Mouse (Mus musculus): Measurements from ENCODE around the gene Klhl21. TPM values are rescaled to one million over a fixed set of nuclear protein-coding genes. Genes with fewer than 3 reads are reported as not detected.

Klhl21 gene
- total and polyA plus RNA-seq, 2 experiments from 2014 or later, result 4.1 to 13.2 TPM

GRCm38 (mm10) chr4:152006137-152006536, 2.5 kb upstream of the Klhl21 start:
- DNase-seq (ENCODE audit: low spot score), result no peak
- no peak for ATAC-seq (ENCODE audit: low FRiP score)
- 80% methylated on average over 6 of the region's 6 CpGs for WGBS
- H3K27me3 ChIP-seq (ENCODE audit: insufficient read depth, low read length), result peaks cover 21% of the 10 kb centered on the region
- H3K4me3 ChIP-seq (ENCODE audit: low read depth, low read length), result no peak overlapping the region
- peaks cover 11% of the 10 kb centered on the region; the same call in 1 of the 2 replicates for H3K4me1 ChIP-seq (ENCODE audit: insufficient read depth, low read length)
- no peaks in the 10 kb centered on the region for H3K36me3 ChIP-seq (ENCODE audit: insufficient read depth, low read length)
- no peak overlapping the region for H3K27ac ChIP-seq (ENCODE audit: low read depth, low read length)
- H3K9ac ChIP-seq (replicated peaks; ENCODE audit: low read length, poor library complexity, severe bottlenecking), result no peak overlapping the region
- TF ChIP-seq CTCF (IDR thresholded peaks at IDR 0.05), result peak; percentile 34; the same call in 1 of the 2 replicates
- no peaks in the 10 kb centered on the region for H3K9me3 ChIP-seq (ENCODE audit: low read length)
- no peak overlapping the region for H3K4me2 ChIP-seq (ENCODE audit: low read depth, low read length, poor library complexity, severe bottlenecking)

GRCm38 (mm10) chr4:152006812-152007211, 1.8 kb upstream of the Klhl21 start:
- Histone ChIP-seq H3K9me3 (ENCODE audit: low read length) (no peaks in the 10 kb centered on the region), H3K9ac (replicated peaks; ENCODE audit: low read length, poor library complexity, severe bottlenecking) (no peak overlapping the region), H3K4me3 (ENCODE audit: low read depth, low read length) (no peak overlapping the region), H3K27me3 (ENCODE audit: insufficient read depth, low read length) (peaks cover 21% of the 10 kb centered on the region), H3K4me2 (ENCODE audit: low read depth, low read length, poor library complexity, severe bottlenecking) (no peak overlapping the region), H3K4me1 (ENCODE audit: insufficient read depth, low read length) (peaks cover 11% of the 10 kb centered on the region; the same call in 1 of the 2 replicates), H3K36me3 (ENCODE audit: insufficient read depth, low read length) (no peaks in the 10 kb centered on the region), H3K27ac (ENCODE audit: low read depth, low read length) (no peak overlapping the region)
- DNase-seq (ENCODE audit: low spot score) (no peak), ATAC-seq (ENCODE audit: low FRiP score) (no peak)
- 21% methylated on average over 3 of the region's 3 CpGs for WGBS
- no peak for TF ChIP-seq CTCF (IDR thresholded peaks at IDR 0.05)

DNA sequence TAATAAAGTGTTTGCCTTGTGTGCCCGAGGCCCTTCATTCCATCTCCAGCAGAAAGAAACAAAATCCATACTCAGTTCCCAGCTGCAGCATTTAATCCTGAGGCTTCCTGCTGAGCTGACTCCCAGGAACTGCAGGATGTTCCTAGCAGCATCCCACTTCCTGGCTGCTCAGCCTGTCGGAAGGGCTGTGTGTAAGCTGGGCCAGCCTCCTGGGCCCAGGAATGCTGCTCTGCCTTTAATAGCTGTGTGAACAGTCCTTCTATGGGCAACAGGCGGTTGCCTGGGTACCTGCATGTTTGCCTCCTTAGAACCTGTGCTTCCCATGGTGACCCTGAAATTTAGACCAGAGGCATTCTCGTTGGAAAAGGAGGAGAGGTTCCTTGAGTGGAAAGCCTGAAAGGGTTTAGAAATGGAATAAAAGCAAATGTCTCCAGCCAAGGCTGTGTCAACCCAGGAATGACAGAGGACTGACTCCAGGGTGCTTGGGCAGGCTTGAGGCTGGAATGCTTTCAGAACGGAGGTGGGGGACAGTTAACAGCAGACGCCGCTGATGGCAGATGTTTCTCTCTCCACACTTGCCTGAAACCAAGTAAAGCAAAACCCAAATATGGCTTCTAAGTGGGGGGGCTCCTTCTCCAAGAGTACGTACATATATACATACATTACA, 989 bp upstream of the Klhl21 start:
- no peak overlapping the region for H3K9ac ChIP-seq (replicated peaks; ENCODE audit: low read length, poor library complexity, severe bottlenecking)

GRCm38 (mm10) chr4:152008148-152008500, 479 bp upstream of the Klhl21 start:
- peak overlapping the region; percentile 77; the same call in 1 of the 2 replicates for H3K27ac ChIP-seq (ENCODE audit: low read depth, low read length)
- DNase-seq (ENCODE audit: low spot score) (no peak), ATAC-seq (ENCODE audit: low FRiP score) (no peak)
- WGBS, result under 1% methylated on average over 14 of the region's 14 CpGs
- peaks cover 21% of the 10 kb centered on the region for H3K27me3 ChIP-seq (ENCODE audit: insufficient read depth, low read length)
- H3K4me1 ChIP-seq (ENCODE audit: insufficient read depth, low read length), result peaks cover 11% of the 10 kb centered on the region; the same call in 1 of the 2 replicates
- no peaks in the 10 kb centered on the region for H3K36me3 ChIP-seq (ENCODE audit: insufficient read depth, low read length)
- peak overlapping the region; percentile 64 for H3K9ac ChIP-seq (replicated peaks; ENCODE audit: low read length, poor library complexity, severe bottlenecking)
- peak overlapping the region; percentile 58 for H3K4me3 ChIP-seq (ENCODE audit: low read depth, low read length)
- no peaks in the 10 kb centered on the region for H3K9me3 ChIP-seq (ENCODE audit: low read length)
- TF ChIP-seq CTCF (IDR thresholded peaks at IDR 0.05), result no peak
- H3K4me2 ChIP-seq (ENCODE audit: low read depth, low read length, poor library complexity, severe bottlenecking), result peak overlapping the region; percentile 99

More for the DNA sequence above, 989 bp upstream of the Klhl21 start:
- WGBS, result 6% methylated on average over 8 of the region's 8 CpGs
- Histone ChIP-seq H3K4me3 (ENCODE audit: low read depth, low read length) (peak overlapping the region; percentile 58), H3K9me3 (ENCODE audit: low read length) (no peaks in the 10 kb centered on the region), H3K27me3 (ENCODE audit: insufficient read depth, low read length) (peaks cover 21% of the 10 kb centered on the region), H3K4me2 (ENCODE audit: low read depth, low read length, poor library complexity, severe bottlenecking) (peak overlapping the region; percentile 99), H3K36me3 (ENCODE audit: insufficient read depth, low read length) (no peaks in the 10 kb centered on the region), H3K4me1 (ENCODE audit: insufficient read depth, low read length) (peaks cover 11% of the 10 kb centered on the region; the same call in 1 of the 2 replicates), H3K27ac (ENCODE audit: low read depth, low read length) (no peak overlapping the region; the same call in 1 of the 2 replicates)
- DNase-seq (ENCODE audit: low spot score), result no peak
- ATAC-seq (ENCODE audit: low FRiP score), result no peak
- TF ChIP-seq CTCF (IDR thresholded peaks at IDR 0.05), result no peak

DNA sequence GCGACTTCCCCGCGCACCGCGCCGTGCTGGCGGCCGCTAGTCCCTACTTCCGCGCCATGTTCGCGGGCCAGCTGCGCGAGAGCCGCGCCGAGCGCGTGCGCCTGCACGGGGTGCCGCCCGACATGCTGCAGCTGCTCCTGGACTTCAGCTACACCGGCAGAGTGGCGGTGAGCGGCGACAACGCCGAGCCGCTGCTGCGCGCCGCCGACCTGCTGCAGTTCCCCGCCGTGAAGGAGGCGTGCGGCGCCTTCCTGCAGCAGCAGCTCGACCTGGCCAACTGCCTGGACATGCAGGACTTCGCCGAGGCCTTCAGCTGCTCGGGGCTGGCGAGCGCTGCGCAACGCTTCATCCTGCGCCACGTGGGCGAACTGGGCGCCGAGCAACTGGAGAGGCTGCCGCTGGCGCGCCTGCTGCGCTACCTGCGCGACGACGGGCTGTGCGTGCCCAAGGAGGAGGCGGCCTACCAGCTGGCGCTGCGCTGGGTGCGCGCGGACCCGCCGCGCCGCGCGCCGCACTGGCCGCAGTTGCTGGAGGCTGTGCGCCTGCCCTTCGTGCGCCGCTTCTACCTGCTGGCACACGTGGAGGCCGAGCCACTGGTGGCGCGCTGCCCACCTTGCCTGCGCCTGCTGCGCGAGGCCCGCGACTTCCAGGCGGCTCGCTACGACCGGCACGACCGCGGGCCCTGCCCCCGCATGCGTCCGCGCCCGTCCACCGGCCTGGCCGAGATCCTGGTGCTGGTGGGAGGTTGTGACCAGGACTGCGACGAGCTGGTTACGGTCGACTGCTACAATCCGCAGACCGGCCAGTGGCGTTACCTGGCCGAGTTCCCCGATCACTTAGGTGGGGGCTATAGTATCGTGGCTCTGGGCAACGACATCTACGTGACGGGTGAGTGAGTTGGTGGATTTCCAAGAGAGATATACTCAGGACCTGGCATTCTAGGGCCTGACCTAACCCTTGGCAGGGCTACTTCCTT, 761 bp downstream of the Klhl21 start:
- TF ChIP-seq CTCF (IDR thresholded peaks at IDR 0.05), result no peak
- Histone ChIP-seq H3K4me1 (ENCODE audit: insufficient read depth, low read length) (peaks cover 11% of the 10 kb centered on the region; the same call in 1 of the 2 replicates), H3K36me3 (ENCODE audit: insufficient read depth, low read length) (no peaks in the 10 kb centered on the region), H3K9ac (replicated peaks; ENCODE audit: low read length, poor library complexity, severe bottlenecking) (peak overlapping the region; percentile 64), H3K4me2 (ENCODE audit: low read depth, low read length, poor library complexity, severe bottlenecking) (peak overlapping the region; percentile 99), H3K9me3 (ENCODE audit: low read length) (no peaks in the 10 kb centered on the region), H3K4me3 (ENCODE audit: low read depth, low read length) (peak overlapping the region; percentile 58), H3K27me3 (ENCODE audit: insufficient read depth, low read length) (peaks cover 21% of the 10 kb centered on the region), H3K27ac (ENCODE audit: low read depth, low read length) (peak overlapping the region; percentile 77)
- under 1% methylated on average over 91 of the region's 115 CpGs for WGBS
- DNase-seq (ENCODE audit: low spot score) (peak; percentile 65), ATAC-seq (ENCODE audit: low FRiP score) (peak; percentile 74)

Data from midbrain, postnatal 0 days (tissue).